Mouse (Mus musculus): Measurements from ENCODE around the gene Pbx1. TPM values are rescaled to one million over a fixed set of nuclear protein-coding genes. Genes with fewer than 3 reads are reported as not detected.

The Pbx1 gene
- polyA plus RNA-seq, 1 experiment, result 332 TPM

DNA sequence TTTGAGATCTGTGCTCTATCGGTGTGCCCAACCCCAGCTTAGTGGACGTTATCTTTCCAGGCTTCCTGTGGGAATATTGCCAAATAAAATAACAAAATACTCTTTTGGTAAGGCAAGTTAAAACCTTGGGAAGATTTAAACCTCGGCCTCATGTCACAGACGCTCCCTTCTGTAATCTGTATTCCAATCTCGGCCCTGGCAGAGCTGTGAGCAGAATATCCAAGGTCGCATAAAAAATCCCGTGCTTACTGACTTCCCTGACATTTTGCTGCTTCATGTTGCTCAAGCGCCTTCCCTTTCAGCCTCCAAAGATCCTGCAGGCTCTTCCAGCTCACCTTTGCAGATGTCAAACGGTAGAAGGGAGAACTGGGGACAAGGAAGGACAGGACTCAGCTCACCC lies 140.0 kb downstream of the Pbx1 start:
- WGBS, result 37% methylated on average over 9 of the region's 9 CpGs
- Histone ChIP-seq H3K4me3 (ENCODE audit: insufficient read depth, low read depth, low read length) (no peak overlapping the region), H3K27ac (ENCODE audit: insufficient read depth, low read depth, low read length) (no peak overlapping the region), H3K4me1 (ENCODE audit: control insufficient read depth, insufficient read depth, low read length) (peaks cover 36% of the 10 kb centered on the region)
- TF ChIP-seq CTCF (IDR thresholded peaks at IDR 0.05; ENCODE audit: insufficient read depth, low read depth, low read length), result no peak
- no peak for TF ChIP-seq POLR2A (IDR thresholded peaks at IDR 0.05; ENCODE audit: insufficient read depth, low read depth, low read length)

GRCm38 (mm10) chr1:168291643-168292040 lies 140.4 kb downstream of the Pbx1 start:
- Histone ChIP-seq H3K27ac (ENCODE audit: insufficient read depth, low read depth, low read length) (peak overlapping the region; percentile 16; the same call in 1 of the 2 replicates), H3K4me3 (ENCODE audit: insufficient read depth, low read depth, low read length) (no peak overlapping the region), H3K4me1 (ENCODE audit: control insufficient read depth, insufficient read depth, low read length) (peaks cover 36% of the 10 kb centered on the region)
- TF ChIP-seq CTCF (IDR thresholded peaks at IDR 0.05; ENCODE audit: insufficient read depth, low read depth, low read length) (no peak), POLR2A (IDR thresholded peaks at IDR 0.05; ENCODE audit: insufficient read depth, low read depth, low read length) (no peak)
- WGBS, result 37% methylated on average over 6 of the region's 6 CpGs

DNA sequence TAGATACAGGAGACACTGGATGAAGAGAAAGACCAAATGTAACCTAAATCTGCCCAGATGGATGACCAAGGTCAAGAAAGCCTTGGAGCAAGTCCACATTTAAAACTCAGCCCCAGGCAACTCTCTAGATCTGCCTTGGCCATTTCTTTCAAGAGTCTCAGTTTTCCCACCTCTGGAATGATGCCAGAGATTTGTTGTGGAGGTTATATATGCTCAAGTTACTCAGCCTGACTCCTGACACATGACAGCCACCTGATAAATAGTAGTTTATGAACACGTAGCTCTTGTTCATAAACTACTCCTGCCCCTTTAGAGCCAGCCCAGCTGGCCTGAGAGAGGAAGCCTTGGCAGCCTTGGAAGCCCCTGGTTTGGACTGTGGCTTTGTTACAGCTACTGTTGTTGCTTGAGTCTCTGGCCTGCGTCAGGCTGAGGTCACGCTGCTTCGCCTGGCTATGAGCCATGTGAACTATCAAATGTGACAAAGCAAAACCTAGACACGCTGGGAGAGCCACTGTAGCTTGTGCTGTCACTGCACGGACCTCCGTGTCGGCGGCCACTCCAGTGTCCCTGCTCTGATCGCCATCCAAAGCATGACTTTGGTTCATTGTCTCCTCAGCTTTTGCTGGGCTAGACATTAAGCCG lies 140.9 kb downstream of the Pbx1 start:
- peaks cover 33% of the 10 kb centered on the region for H3K4me1 ChIP-seq (ENCODE audit: control insufficient read depth, insufficient read depth, low read length)
- peak overlapping the region; percentile 16; the same call in 1 of the 2 replicates for H3K27ac ChIP-seq (ENCODE audit: insufficient read depth, low read depth, low read length)
- TF ChIP-seq POLR2A (IDR thresholded peaks at IDR 0.05; ENCODE audit: insufficient read depth, low read depth, low read length), result no peak
- TF ChIP-seq CTCF (IDR thresholded peaks at IDR 0.05; ENCODE audit: insufficient read depth, low read depth, low read length), result no peak
- no peak overlapping the region for H3K4me3 ChIP-seq (ENCODE audit: insufficient read depth, low read depth, low read length)
- 14% methylated on average over 11 of the region's 11 CpGs for WGBS

- WGBS, result 57% methylated on average over 8 of the region's 8 CpGs
- H3K27ac ChIP-seq (ENCODE audit: insufficient read depth, low read depth, low read length), result no peak overlapping the region
- H3K4me1 ChIP-seq (ENCODE audit: control insufficient read depth, insufficient read depth, low read length), result peaks cover 35% of the 10 kb centered on the region
- no peak for TF ChIP-seq POLR2A (IDR thresholded peaks at IDR 0.05; ENCODE audit: insufficient read depth, low read depth, low read length)
- no peak for TF ChIP-seq CTCF (IDR thresholded peaks at IDR 0.05; ENCODE audit: insufficient read depth, low read depth, low read length)
- H3K4me3 ChIP-seq (ENCODE audit: insufficient read depth, low read depth, low read length), result no peak overlapping the region
Measured at GRCm38 (mm10) chr1:168290236-168290985, 141.7 kb downstream of the Pbx1 start.

DNA sequence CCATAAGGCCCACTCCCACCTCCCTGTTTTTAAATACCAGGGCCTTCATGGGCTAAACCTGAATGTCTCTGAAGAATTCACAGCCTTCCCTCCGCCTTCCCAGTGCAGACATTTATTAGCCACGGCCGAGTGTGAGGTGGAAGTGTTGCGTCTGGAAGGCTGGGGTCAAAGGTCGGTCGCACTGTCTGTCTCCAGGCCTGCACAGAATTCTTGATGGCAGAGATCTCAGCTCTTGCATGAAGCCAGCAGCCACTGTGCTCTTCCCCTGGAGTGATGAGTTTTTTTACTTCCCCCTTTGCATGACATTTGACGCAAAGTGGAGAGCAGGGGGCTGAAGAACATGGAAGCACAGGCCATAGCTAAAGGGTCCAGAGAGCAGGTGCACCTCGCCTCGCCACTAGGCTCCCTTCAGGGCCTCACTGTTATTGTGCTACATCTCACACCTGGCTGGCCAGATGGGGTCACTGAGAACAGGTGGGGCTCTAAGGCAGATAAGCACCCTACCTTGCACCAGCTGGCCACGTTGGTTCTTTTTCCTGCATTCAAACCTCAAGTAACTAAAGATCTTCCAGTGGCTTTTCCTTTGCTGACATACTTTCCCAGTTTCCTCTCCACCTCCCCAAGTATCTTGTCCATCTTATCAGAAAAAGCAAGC lies 143.1 kb downstream of the Pbx1 start:
- peaks cover 37% of the 10 kb centered on the region for H3K4me1 ChIP-seq (ENCODE audit: control insufficient read depth, insufficient read depth, low read length)
- no peak overlapping the region for H3K4me3 ChIP-seq (ENCODE audit: insufficient read depth, low read depth, low read length)
- 0 out of 2 replicates have a peak overlapping the region, but pooled peaks have one; percentile 65 for H3K27ac ChIP-seq (ENCODE audit: insufficient read depth, low read depth, low read length)
- TF ChIP-seq POLR2A (IDR thresholded peaks at IDR 0.05; ENCODE audit: insufficient read depth, low read depth, low read length) (no peak), CTCF (IDR thresholded peaks at IDR 0.05; ENCODE audit: insufficient read depth, low read depth, low read length) (no peak)
- WGBS, result 61% methylated on average over 10 of the region's 10 CpGs

DNA sequence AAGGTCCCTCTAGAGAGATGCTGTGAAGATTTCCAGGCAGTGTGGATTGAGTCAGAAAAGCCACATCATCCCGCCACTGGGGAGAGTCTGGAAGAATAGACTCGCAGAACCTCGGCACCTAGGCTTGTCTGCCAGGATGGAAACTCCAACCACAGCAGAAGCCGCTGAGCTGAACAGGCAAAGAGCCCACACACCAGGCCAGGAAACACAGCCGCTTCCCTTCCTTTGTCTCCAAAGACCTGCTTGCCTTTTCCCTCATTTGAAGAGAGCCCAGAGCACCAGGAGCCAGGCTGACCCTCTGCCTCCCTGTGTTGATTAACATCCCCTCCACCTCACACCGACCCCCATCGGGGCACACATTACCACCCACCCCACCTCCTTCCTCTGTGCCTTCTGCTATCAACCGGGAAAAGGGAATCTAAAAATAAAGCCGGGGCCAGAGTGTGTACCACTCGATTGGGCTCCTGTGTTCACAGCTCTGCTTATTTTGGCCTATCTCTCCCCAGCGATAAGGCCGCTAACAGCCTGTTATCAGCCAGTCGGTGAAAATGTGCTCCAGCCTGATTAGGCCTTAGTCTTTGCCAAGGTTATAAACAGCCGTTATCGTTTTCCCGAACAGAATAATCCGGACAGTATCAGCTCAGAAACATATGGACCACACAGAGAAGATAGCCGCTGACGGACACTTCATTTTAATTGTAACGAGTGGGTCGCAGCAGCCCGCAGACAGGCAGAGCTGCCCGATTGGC lies 144.1 kb downstream of the Pbx1 start:
- TF ChIP-seq POLR2A (IDR thresholded peaks at IDR 0.05; ENCODE audit: insufficient read depth, low read depth, low read length) (no peak), CTCF (IDR thresholded peaks at IDR 0.05; ENCODE audit: insufficient read depth, low read depth, low read length) (no peak)
- Histone ChIP-seq H3K4me3 (ENCODE audit: insufficient read depth, low read depth, low read length) (no peak overlapping the region), H3K4me1 (ENCODE audit: control insufficient read depth, insufficient read depth, low read length) (peaks cover 41% of the 10 kb centered on the region), H3K27ac (ENCODE audit: insufficient read depth, low read depth, low read length) (peak overlapping the region; percentile 65; the same call in 1 of the 2 replicates)
- WGBS, result 17% methylated on average over 23 of the region's 23 CpGs

- Histone ChIP-seq H3K4me1 (ENCODE audit: control insufficient read depth, insufficient read depth, low read length) (peaks cover 39% of the 10 kb centered on the region), H3K27ac (ENCODE audit: insufficient read depth, low read depth, low read length) (0 out of 2 replicates have a peak overlapping the region, but pooled peaks have one; percentile 24), H3K4me3 (ENCODE audit: insufficient read depth, low read depth, low read length) (no peak overlapping the region)
- WGBS, result 25% methylated on average over 2 of the region's 2 CpGs
- TF ChIP-seq POLR2A (IDR thresholded peaks at IDR 0.05; ENCODE audit: insufficient read depth, low read depth, low read length), result no peak
- no peak for TF ChIP-seq CTCF (IDR thresholded peaks at IDR 0.05; ENCODE audit: insufficient read depth, low read depth, low read length)
Measured at GRCm38 (mm10) chr1:168286862-168287650, 145.0 kb downstream of the Pbx1 start.
